Mouse (Mus musculus): ENCODE data around the gene Tor2a.

- TF ChIP-seq EP300 (IDR thresholded peaks at IDR 0.05; ENCODE audit: low read length) (no peak), ETS1 (conservative IDR thresholded peaks at IDR 0.05; ENCODE audit: low read depth, low read length) (no peak), USF1 (IDR thresholded peaks at IDR 0.05; ENCODE audit: low read depth, low read length) (no peak), MAFK (IDR thresholded peaks at IDR 0.05; ENCODE audit: insufficient replicate concordance, low read length) (no peak), TCF12 (IDR thresholded peaks at IDR 0.05; ENCODE audit: low read depth, low read length) (peak; percentile 52), NELFE (IDR thresholded peaks at IDR 0.05; ENCODE audit: low read depth, low read length) (peak; percentile 56), TBP (conservative IDR thresholded peaks at IDR 0.05; ENCODE audit: low read depth, low read length) (no peak; the same call in 1 of the 2 replicates), JUND (conservative IDR thresholded peaks at IDR 0.05; ENCODE audit: low read depth, low read length) (no peak), POLR2A (IDR thresholded peaks at IDR 0.05; ENCODE audit: low read depth, low read length) (peak; percentile 78), CTCF (conservative IDR thresholded peaks at IDR 0.05 in 1 of 2, IDR thresholded peaks at IDR 0.05 in 1 of 2; ENCODE audit: low read depth in 2 of 2, low read length in 2 of 2) (no peak)
Measured at GRCm38 (mm10) chr2:32775359-32776074, 18.5 kb downstream of the Tor2a start, which contains the start of the genes Ttc16 and Ptrh1.

Data from CH12.LX (cell line).